Mouse (Mus musculus) ES-E14 (cell line): ENCODE results near the gene Gimap7. TPM values are rescaled to one million over a fixed set of nuclear protein-coding genes. Genes with fewer than 3 reads are reported as not detected.

Experiments used
- DNase-seq: peaks from one replicate; pipeline ENCODE4 v3.0.0-alpha.2; 2013; ENCODE audit warnings: low read depth, low spot score
- H3K27ac ChIP-seq: 2 replicates; pipeline ENCODE4 v1.5.1; 2012; ENCODE audit warnings: low read depth, mild to moderate bottlenecking, low read length, moderate library complexity, mixed read lengths; ENCODE audit not compliant: poor library complexity, insufficient read depth, severe bottlenecking
- H3K36me3 ChIP-seq: 2 replicates; pipeline ENCODE4 v1.6.1; 2012; ENCODE audit warnings: mild to moderate bottlenecking, low read length, moderate library complexity, mixed read lengths; ENCODE audit not compliant: control insufficient read depth, poor library complexity, insufficient read depth, severe bottlenecking
- H3K4me1 ChIP-seq, 2 experiments: fragments of 150-350 bp in 1 of 2; sonication (generic) in 1 of 2; 2 replicates each; pipeline ENCODE4 v1.6.1; 2012; ENCODE audit warnings: low read length in 2 of 2, mild to moderate bottlenecking in 1 of 2, mixed read lengths in 1 of 2; ENCODE audit not compliant: control insufficient read depth in 2 of 2, insufficient read depth in 2 of 2, poor library complexity in 1 of 2
- H3K4me3 ChIP-seq, 2 experiments: fragments of 150-350 bp in 1 of 2; sonication (generic) in 1 of 2; 2 replicates each; pipeline ENCODE4 v1.5.1; 2012; ENCODE audit warnings: low read length in 2 of 2, low read depth in 1 of 2, mild to moderate bottlenecking in 1 of 2, mixed read lengths in 1 of 2; ENCODE audit not compliant: insufficient read depth in 1 of 2, poor library complexity in 1 of 2, severe bottlenecking in 1 of 2
- H3K9ac ChIP-seq: 2 replicates; pipeline ENCODE4 v1.6.1; 2012; ENCODE audit warnings: low read depth, mild to moderate bottlenecking, low read length, mixed read lengths; ENCODE audit not compliant: poor library complexity, insufficient read depth, severe bottlenecking
- H3K9me3 ChIP-seq: fragments of 150-350 bp; sonication (generic); 2 replicates; pipeline ENCODE4 v1.6.1; 2012; ENCODE audit warnings: low read depth, mild to moderate bottlenecking, low read length; ENCODE audit not compliant: control insufficient read depth, insufficient read depth
- CHD2 ChIP-seq: IDR thresholded peaks from 2 replicates; pipeline ENCODE4 v1.6.1; 2014; ENCODE audit warnings: mild to moderate bottlenecking, low read depth, low read length, inconsistent platforms
- HCFC1 ChIP-seq: IDR thresholded peaks from 2 replicates; pipeline ENCODE4 v1.6.1; 2012; ENCODE audit warnings: low read length, inconsistent platforms, borderline replicate concordance; ENCODE audit not compliant: insufficient read depth
- MAFK ChIP-seq: IDR thresholded peaks from 2 replicates; pipeline ENCODE4 v1.6.1; 2014; ENCODE audit warnings: mild to moderate bottlenecking, low read depth, low read length, inconsistent platforms; ENCODE audit not compliant: insufficient read depth
- ZC3H11A ChIP-seq: IDR thresholded peaks from 2 replicates; pipeline ENCODE4 v1.6.1; 2012; ENCODE audit warnings: low read depth, mild to moderate bottlenecking, inconsistent platforms, low read length, borderline replicate concordance
- ZNF384 ChIP-seq: IDR thresholded peaks from 2 replicates; pipeline ENCODE4 v1.6.1; 2012; ENCODE audit warnings: low read depth, low read length, inconsistent platforms
- in situ Hi-C, 2 experiments: fragments of 600-800 bp; cut with MboI; formaldehyde crosslinking; loops; one replicate each; pipeline ENCODE4 v1.15.1; 2025; ENCODE audit warnings: low sequenced_read_pairs in 2 of 2, inconsistent platforms in 1 of 2; ENCODE audit not compliant: unreplicated experiment in 2 of 2
- total RNA-seq: library from RNA; depleted of rRNA; stranded (reverse); fragments of 300-350 nt; gene quantifications from 2 replicates; pipeline ENCODE4 v1.2.3, GENCODE M21; 2012

The Gimap7 gene
- total RNA-seq, 1 experiment: not detected

DNA sequence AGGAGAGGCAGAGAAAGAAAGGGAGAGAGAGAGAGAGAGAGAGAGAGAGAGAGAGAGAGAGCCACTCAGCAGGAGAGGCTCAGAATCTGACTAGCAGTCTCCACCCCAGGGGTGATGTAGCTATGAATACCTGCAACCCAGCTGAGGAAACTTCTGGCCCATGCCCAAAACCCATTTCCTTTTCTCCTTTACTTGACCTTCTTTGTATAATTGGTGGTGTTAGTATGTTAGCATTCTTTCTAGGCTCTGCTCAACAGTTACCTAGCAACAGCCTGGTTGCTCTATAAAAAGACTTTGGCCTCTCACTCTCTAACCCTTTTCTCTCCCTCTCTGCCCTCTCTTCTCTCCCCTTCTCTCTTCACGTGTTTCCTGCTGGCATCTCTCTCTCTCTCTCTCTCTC lies 7.1 kb downstream of the Gimap7 start:
- no peak for DNase-seq
- H3K27ac ChIP-seq: no peak overlapping the region
- no peak overlapping the region for H3K4me3 ChIP-seq
- no peak overlapping the region for H3K9ac ChIP-seq
- in situ Hi-C loops: no loop called here
- no peaks in the 10 kb centered on the region for H3K9me3 ChIP-seq
- H3K4me1 ChIP-seq: no peaks in the 10 kb centered on the region
- TF ChIP-seq MAFK (no peak), HCFC1 (no peak), ZC3H11A (no peak), ZNF384 (no peak)
- H3K36me3 ChIP-seq: no peaks in the 10 kb centered on the region

DNA sequence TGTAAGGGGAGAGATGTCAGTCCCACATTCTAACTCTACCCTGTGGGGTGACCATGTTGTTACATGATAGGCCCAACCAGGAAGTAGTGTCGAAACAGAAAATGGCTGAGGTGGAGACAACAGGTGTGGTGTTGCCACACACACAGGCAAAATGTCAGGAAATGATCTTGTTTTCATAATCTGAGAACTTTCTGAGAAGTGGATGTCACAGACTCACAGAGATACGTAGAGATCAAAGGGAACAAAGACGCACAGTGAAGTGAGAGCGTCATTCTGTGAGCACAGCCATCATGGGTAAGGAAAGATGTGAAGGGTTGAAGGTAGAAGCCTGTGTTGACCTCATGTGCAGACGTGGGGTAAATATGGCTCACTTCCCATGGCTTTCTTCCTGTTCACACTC lies 9.3 kb downstream of the Gimap7 start:
- no peak for TF ChIP-seq ZNF384
- H3K9ac ChIP-seq: no peak overlapping the region
- H3K9me3 ChIP-seq: no peaks in the 10 kb centered on the region
- H3K27ac ChIP-seq: no peak overlapping the region
- no peak for DNase-seq
- in situ Hi-C loops: no loop called here
- H3K36me3 ChIP-seq: no peaks in the 10 kb centered on the region
- no peaks in the 10 kb centered on the region for H3K4me1 ChIP-seq
- no peak overlapping the region for H3K4me3 ChIP-seq

DNA sequence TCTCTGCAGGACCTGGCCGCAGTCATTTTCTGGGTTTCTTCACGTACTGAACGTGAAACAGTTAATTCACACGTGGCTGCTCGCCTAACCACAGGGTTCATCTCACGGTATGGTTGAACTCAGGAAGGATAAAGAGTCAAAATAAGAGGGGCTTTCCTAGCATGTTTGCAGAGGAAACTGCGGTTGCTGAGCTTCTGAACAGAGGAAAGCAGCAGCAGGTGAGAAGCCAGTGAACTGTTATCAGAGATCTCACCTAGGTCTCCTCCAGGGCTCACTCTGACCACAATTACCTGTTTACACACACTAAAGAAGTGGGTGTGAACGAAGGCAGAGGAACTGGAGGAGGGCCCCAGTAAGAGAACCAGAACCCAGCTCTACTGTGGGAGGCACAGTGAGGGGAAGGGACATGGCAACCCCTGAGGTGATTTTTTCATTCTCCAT lies 14.5 kb downstream of the Gimap7 start:
- in situ Hi-C loops: no loop called here
- Histone ChIP-seq H3K36me3 (no peaks in the 10 kb centered on the region), H3K9me3 (no peaks in the 10 kb centered on the region), H3K4me3 (no peak overlapping the region), H3K27ac (no peak overlapping the region), H3K4me1 (no peaks in the 10 kb centered on the region), H3K9ac (no peak overlapping the region)
- no peak for DNase-seq
- TF ChIP-seq HCFC1: no peak
- TF ChIP-seq ZC3H11A: no peak
- TF ChIP-seq ZNF384: no peak
- no peak for TF ChIP-seq CHD2
- TF ChIP-seq MAFK: no peak

DNA sequence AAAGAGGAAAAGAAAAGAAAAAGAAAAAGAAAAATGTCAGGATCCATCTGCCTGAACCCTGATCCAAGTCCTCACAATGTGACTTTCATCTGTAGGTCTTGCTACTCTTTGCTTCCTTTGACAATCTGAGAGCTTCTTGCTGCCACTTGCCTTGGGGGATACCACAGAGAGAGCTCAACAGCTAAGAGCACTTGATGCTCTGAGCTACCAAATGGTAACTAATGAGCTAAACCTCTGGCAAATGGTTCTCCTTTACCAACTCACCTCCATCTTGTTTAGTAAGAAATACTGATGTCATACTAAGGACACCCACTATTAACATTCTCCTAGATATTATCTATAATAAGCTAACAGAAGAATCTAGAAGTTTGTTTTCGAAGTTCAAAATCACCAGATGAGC lies 15.2 kb downstream of the Gimap7 start:
- no peak for DNase-seq
- Histone ChIP-seq H3K27ac (no peak overlapping the region), H3K9ac (no peak overlapping the region), H3K9me3 (no peaks in the 10 kb centered on the region), H3K4me3 (no peak overlapping the region), H3K36me3 (no peaks in the 10 kb centered on the region), H3K4me1 (no peaks in the 10 kb centered on the region)
- TF ChIP-seq ZC3H11A (no peak), ZNF384 (no peak), CHD2 (no peak), HCFC1 (no peak), MAFK (no peak)
- in situ Hi-C loops: no loop called here

DNA sequence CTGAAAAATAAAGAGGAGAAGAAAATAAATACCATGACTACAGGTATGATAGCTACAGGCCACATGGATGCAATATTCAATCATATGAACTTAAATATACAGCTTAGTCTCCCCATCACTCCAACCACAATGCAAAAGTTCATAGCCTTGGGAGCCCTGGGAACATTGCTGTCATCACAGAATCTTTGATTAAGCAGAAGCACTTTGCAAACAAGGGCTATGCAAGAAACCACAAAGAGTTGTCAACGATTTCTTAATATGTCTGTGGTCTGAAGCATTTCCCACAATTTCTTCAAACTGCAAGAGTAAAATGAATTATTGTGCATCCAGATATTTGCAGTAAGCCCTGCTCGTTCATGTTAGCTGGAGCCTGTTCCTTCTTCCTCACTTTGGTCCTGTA lies 18.6 kb downstream of the Gimap7 start:
- peaks cover 2% of the 10 kb centered on the region in 2 experiments; a peak in 1 of 4 replicates for H3K4me1 ChIP-seq
- no peak overlapping the region for H3K27ac ChIP-seq
- no peak for DNase-seq
- TF ChIP-seq ZNF384: no peak
- no peak overlapping the region for H3K9ac ChIP-seq
- no peak overlapping the region for H3K4me3 ChIP-seq
- H3K36me3 ChIP-seq: no peaks in the 10 kb centered on the region
- no peaks in the 10 kb centered on the region for H3K9me3 ChIP-seq
- in situ Hi-C loops: no loop called here
